Mouse (Mus musculus) spleen, adult 2 months (tissue): ENCODE results near the gene Rufy2. TPM values are rescaled to one million over a fixed set of nuclear protein-coding genes. Genes with fewer than 3 reads are reported as not detected.
A peak's percentile ranks its signal among the peaks of the same experiment; 100 is the strongest.

Experiments
- DNase-seq, 2 experiments: peaks; one replicate each; pipeline versions ENCODE4 v3.0.0 to v3.0.0-alpha.2; 2012 to 2021; ENCODE audit warnings: low spot score in 2 of 2, low read depth in 1 of 2
- H3K27ac ChIP-seq: fragments of 200-500 bp; 2 replicates; pipeline ENCODE4 v1.5.1; 2012; ENCODE audit warnings: low read length, inconsistent platforms; ENCODE audit not compliant: insufficient read depth
- H3K27me3 ChIP-seq: fragments of 200-500 bp; 2 replicates; pipeline ENCODE4 v1.6.1; 2012; ENCODE audit warnings: mild to moderate bottlenecking, moderate library complexity, low read length, inconsistent platforms; ENCODE audit not compliant: control insufficient read depth, insufficient read depth
- H3K36me3 ChIP-seq: fragments of 200-500 bp; 2 replicates; pipeline ENCODE4 v1.6.1; 2012; ENCODE audit warnings: mild to moderate bottlenecking, low read length, inconsistent platforms; ENCODE audit not compliant: control insufficient read depth, insufficient read depth
- H3K4me1 ChIP-seq: fragments of 200-500 bp; 2 replicates; pipeline ENCODE4 v1.6.1; 2011; ENCODE audit warnings: inconsistent platforms; ENCODE audit not compliant: control insufficient read depth, insufficient read depth, insufficient read length
- H3K4me3 ChIP-seq: fragments of 200-500 bp; 2 replicates; pipeline ENCODE4 v1.5.1; 2011; ENCODE audit warnings: mild to moderate bottlenecking, inconsistent platforms; ENCODE audit not compliant: insufficient read depth, insufficient read length; ENCODE audit errors: extremely low read depth
- CTCF ChIP-seq: fragments of 200-500 bp; IDR thresholded peaks from 2 replicates; pipeline ENCODE4 v1.5.1; 2011; ENCODE audit warnings: mild to moderate bottlenecking, inconsistent platforms; ENCODE audit not compliant: insufficient read depth, insufficient read length, insufficient replicate concordance; ENCODE audit errors: extremely low read depth
- POLR2A ChIP-seq: fragments of 200-500 bp; IDR thresholded peaks from 2 replicates; pipeline ENCODE4 v1.6.1; 2011; ENCODE audit warnings: low read depth, low read length, inconsistent platforms
- WGBS: fragments of 180-500 bp; shearing (Covaris S2); methylation state at CpG from one replicate; pipeline ENCODE4 v1.1.7; 2018; 5-methylcytosine and 5-hydroxymethylcytosine counted together
- polyA plus RNA-seq: library from polyadenylated mRNA; depleted of rRNA; stranded (reverse); fragments of >200 nt; gene quantifications from 2 replicates; pipeline ENCODE4 v1.2.3, GENCODE M21; 2012; rRNA removed

The Rufy2 gene
- polyA plus RNA-seq, 1 experiment = 3.0 TPM

- H3K27ac ChIP-seq = no peak overlapping the region
Observed at GRCm38 (mm10) chr10:63060406-63060805, 80.4 kb downstream of the Rufy2 start.

GRCm38 (mm10) chr10:63061266-63061665, 81.2 kb downstream of the Rufy2 start:
- no peaks in the 10 kb centered on the region for H3K27me3 ChIP-seq
- TF ChIP-seq POLR2A (no peak), CTCF (no peak)
- H3K4me3 ChIP-seq = no peak overlapping the region
- H3K27ac ChIP-seq = no peak overlapping the region
- H3K36me3 ChIP-seq = no peaks in the 10 kb centered on the region
- no peak for DNase-seq
- H3K4me1 ChIP-seq = no peaks in the 10 kb centered on the region
- 94% methylated on average over 12 of the region's 12 CpGs for WGBS

More at GRCm38 (mm10) chr10:63060406-63060805, 80.4 kb downstream of the Rufy2 start:
- Histone ChIP-seq H3K27me3 (no peaks in the 10 kb centered on the region), H3K4me1 (no peaks in the 10 kb centered on the region), H3K36me3 (no peaks in the 10 kb centered on the region), H3K4me3 (no peak overlapping the region)
- 56% methylated on average over 11 of the region's 11 CpGs for WGBS
- DNase-seq = no peak
- TF ChIP-seq POLR2A (no peak), CTCF (no peak)

- no peak for DNase-seq
- Histone ChIP-seq H3K4me1 (no peaks in the 10 kb centered on the region), H3K36me3 (no peaks in the 10 kb centered on the region), H3K27ac (no peak overlapping the region), H3K4me3 (no peak overlapping the region), H3K27me3 (no peaks in the 10 kb centered on the region)
- WGBS = 90% methylated on average over 5 of the region's 5 CpGs
- no peak for TF ChIP-seq POLR2A
- TF ChIP-seq CTCF = no peak
Observed at GRCm38 (mm10) chr10:63062696-63063095, 82.7 kb downstream of the Rufy2 start.

- H3K4me3 ChIP-seq = no peak overlapping the region
- TF ChIP-seq CTCF = no peak
- no peak for TF ChIP-seq POLR2A
- H3K27ac ChIP-seq = no peak overlapping the region
- no peaks in the 10 kb centered on the region for H3K27me3 ChIP-seq
- H3K4me1 ChIP-seq = no peaks in the 10 kb centered on the region
- WGBS = 86% methylated on average over 7 of the region's 7 CpGs
- no peak for DNase-seq
- H3K36me3 ChIP-seq = no peaks in the 10 kb centered on the region
Observed at GRCm38 (mm10) chr10:63063365-63063764, 83.3 kb downstream of the Rufy2 start.

GRCm38 (mm10) chr10:63064516-63064915, 84.5 kb downstream of the Rufy2 start:
- Histone ChIP-seq H3K36me3 (no peaks in the 10 kb centered on the region), H3K27ac (no peak overlapping the region), H3K4me3 (no peak overlapping the region), H3K27me3 (no peaks in the 10 kb centered on the region), H3K4me1 (no peaks in the 10 kb centered on the region)
- 88% methylated on average over 9 of the region's 9 CpGs for WGBS
- TF ChIP-seq POLR2A (no peak), CTCF (no peak)
- DNase-seq = no peak

GRCm38 (mm10) chr10:63065561-63065960, 85.5 kb downstream of the Rufy2 start:
- 81% methylated on average over 8 of the region's 8 CpGs for WGBS
- H3K4me3 ChIP-seq = no peak overlapping the region

GRCm38 (mm10) chr10:63065988-63066387, 86.0 kb downstream of the Rufy2 start:
- no peak overlapping the region for H3K27ac ChIP-seq
- peak; percentile 40 to 78 for DNase-seq
- TF ChIP-seq CTCF (peak; percentile 79), POLR2A (no peak)

More at GRCm38 (mm10) chr10:63065561-63065960, 85.5 kb downstream of the Rufy2 start:
- no peak for DNase-seq
- Histone ChIP-seq H3K27me3 (no peaks in the 10 kb centered on the region), H3K4me1 (no peaks in the 10 kb centered on the region), H3K27ac (no peak overlapping the region), H3K36me3 (no peaks in the 10 kb centered on the region)
- TF ChIP-seq CTCF (no peak), POLR2A (no peak)

More at GRCm38 (mm10) chr10:63065988-63066387, 86.0 kb downstream of the Rufy2 start:
- WGBS = 8% methylated on average over 5 of the region's 5 CpGs
- H3K4me1 ChIP-seq = no peaks in the 10 kb centered on the region
- H3K27me3 ChIP-seq = no peaks in the 10 kb centered on the region
- H3K36me3 ChIP-seq = no peaks in the 10 kb centered on the region
- H3K4me3 ChIP-seq = no peak overlapping the region

Other genes starting within 250 kb of the Rufy2 start
- gene Ccar1, start 187.9 kb upstream of the Rufy2 start, polyA plus RNA-seq = 44.4 and 53.5 TPM in 2 replicates
- gene Tet1, start 71.2 kb upstream of the Rufy2 start, polyA plus RNA-seq = 0.84 and 1.1 TPM in 2 replicates
- 8.5 and 21.5 TPM in 2 replicates for gene Slc25a16, start 59.6 kb upstream of the Rufy2 start, polyA plus RNA-seq
- 4.7 and 6.4 TPM in 2 replicates for gene Dna2, start 33.2 kb upstream of the Rufy2 start, polyA plus RNA-seq
- gene Hnrnph3, start 44.0 kb downstream of the Rufy2 start, polyA plus RNA-seq = 9.0 and 11.2 TPM in 2 replicates
- 0.55 and 0.74 TPM in 2 replicates for gene Pbld2, start 44.1 kb downstream of the Rufy2 start, polyA plus RNA-seq
- gene Pbld1, start 79.9 kb downstream of the Rufy2 start, polyA plus RNA-seq = 0.58 and 1.3 TPM in 2 replicates
- 0.16 TPM in 1 of 2 replicates, not detected in the other for gene Atoh7, start 119.4 kb downstream of the Rufy2 start, polyA plus RNA-seq
- gene Mypn, start 223.7 kb downstream of the Rufy2 start, polyA plus RNA-seq = 0.01 TPM in 1 of 2 replicates, not detected in the other